Mouse (Mus musculus): ENCODE results near the gene Gpr137. TPM values are rescaled to one million over a fixed set of nuclear protein-coding genes. Genes with fewer than 3 reads are reported as not detected.

Gpr137 gene
- polyA plus RNA-seq, 1 experiment from 2014 or later: 24.7 TPM

DNA sequence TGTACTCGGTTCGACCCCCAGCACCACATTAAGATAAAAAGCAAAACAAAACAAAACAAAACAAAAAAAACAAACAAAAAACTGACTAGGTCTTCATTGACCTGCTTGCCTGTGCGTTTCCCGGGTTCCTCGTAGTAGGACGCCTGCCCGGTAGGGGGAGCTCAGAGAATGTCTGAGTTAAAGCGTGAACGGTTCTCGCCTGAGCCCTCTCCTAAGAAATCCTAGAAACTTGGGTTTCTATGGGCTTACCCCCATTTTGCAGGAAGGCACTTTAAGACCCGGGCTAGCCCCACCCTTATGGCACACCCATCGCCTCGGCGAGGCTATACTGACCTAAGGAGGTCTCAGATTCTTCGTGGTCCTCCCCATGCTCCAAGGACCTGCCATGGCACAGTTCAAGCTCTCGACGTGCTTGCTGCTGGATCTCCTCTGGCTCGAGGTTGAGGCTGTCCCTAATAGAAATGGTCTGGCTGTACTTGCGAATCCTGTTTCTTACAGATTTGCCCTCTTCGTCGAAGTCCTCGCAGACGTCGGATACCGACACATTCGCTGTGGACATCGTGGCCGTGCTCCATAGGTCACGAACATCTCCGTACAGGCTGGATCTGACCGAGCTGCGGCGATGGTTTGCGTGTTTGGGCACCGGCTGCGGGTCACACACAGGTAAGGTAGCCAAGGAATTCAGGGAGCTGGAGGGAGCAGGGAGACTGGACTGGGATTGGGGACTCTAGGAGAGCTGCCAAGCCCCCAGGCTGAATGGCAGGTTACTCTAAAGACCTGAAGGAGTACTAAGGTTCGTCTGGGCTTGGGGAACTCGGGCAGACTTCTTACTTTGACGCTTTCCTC, 17.6 kb downstream of the Gpr137 start:
- no peak overlapping the region; the same call in 1 of the 2 replicates for H3K27ac ChIP-seq (replicated peaks)
- no peaks in the 10 kb centered on the region for H3K27me3 ChIP-seq (ENCODE audit: control insufficient read depth, insufficient read depth, low read length)
- no peaks in the 10 kb centered on the region for H3K9me3 ChIP-seq (ENCODE audit: control insufficient read depth, low read length)
- H3K9ac ChIP-seq (ENCODE audit: low read length): peak overlapping the region; percentile 38
- no peaks in the 10 kb centered on the region for H3K36me3 ChIP-seq (ENCODE audit: control insufficient read depth, insufficient read depth, low read length)
- peak overlapping the region; percentile 24 for H3K4me3 ChIP-seq (ENCODE audit: low read depth, low read length)
- ATAC-seq (ENCODE audit: low FRiP score, low TSS enrichment) (no peak), DNase-seq (ENCODE audit: low spot score) (peak; percentile 84)
- peak; percentile 85 for TF ChIP-seq CTCF (IDR thresholded peaks at IDR 0.05; ENCODE audit: low read depth)
- no peak for TF ChIP-seq EP300 (optimal IDR thresholded peaks at IDR 0.05)
- 5% methylated on average over 39 of the region's 39 CpGs for WGBS
- peak overlapping the region; percentile 49 for H3K4me2 ChIP-seq (replicated peaks; ENCODE audit: low read depth)
- peaks cover 16% of the 10 kb centered on the region for H3K4me1 ChIP-seq (replicated peaks; ENCODE audit: control insufficient read depth, insufficient read depth)

- H3K27ac ChIP-seq (replicated peaks): peak overlapping the region; percentile 74
Observed at GRCm38 (mm10) chr19:6922901-6923735, 19.2 kb downstream of the Gpr137 start.

DNA sequence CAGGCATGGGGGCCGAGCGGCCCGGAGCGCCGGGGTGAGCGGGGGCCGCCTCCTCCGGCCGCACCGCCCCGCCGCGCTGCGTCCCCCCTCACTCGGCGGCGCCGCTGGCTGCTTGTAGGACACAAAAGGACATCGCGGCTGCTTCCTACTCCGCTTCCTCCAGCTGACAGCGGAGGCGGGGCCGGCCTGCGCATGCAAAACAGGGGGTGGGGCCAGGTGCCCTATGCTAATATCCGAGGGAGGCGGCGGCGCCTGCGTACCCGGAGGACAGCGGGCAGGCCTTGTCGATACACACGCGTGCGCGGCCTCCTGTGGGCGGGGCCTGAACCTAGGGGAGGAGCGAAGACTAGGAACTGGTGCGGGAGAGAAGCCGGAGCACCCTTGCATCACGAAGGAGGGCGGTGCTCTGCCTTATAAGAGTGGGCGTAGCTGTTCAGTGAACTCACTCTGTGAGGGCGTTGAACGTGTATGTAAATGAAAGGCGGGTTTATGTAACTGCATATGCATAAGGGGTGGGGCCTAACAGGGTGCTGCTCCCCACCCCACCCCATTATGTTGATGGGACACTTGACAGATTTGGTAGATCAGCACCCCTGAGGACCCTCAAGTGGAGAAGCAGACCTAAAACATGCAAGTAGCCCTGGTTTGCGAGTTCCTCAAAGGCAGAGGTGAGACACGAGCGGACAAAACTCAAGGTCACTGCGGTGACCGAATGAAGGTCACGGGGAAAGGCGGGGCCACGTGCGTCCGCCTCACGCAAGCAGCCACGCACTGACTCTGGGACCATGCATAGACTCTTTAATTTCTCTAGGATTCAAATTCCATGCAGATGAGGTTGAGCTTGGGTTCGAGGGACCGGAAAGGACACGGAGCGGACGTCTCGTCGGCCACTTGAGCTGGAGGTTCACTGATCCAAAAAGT, 20.4 kb downstream of the Gpr137 start, which contains the start of gene Esrra:
Gene Esrra, minus strand, starts transcription at position 167 of the 921 bp plus-strand sequence.
- no peaks in the 10 kb centered on the region for H3K27me3 ChIP-seq (ENCODE audit: control insufficient read depth, insufficient read depth, low read length)
- peaks cover 16% of the 10 kb centered on the region for H3K4me1 ChIP-seq (replicated peaks; ENCODE audit: control insufficient read depth, insufficient read depth)
- WGBS: under 1% methylated on average over 51 of the region's 66 CpGs
- no peaks in the 10 kb centered on the region for H3K36me3 ChIP-seq (ENCODE audit: control insufficient read depth, insufficient read depth, low read length)
- peak within 1 kb of the TSS; percentile 95 for H3K27ac ChIP-seq (replicated peaks)
- H3K9ac ChIP-seq (ENCODE audit: low read length): peak within 1 kb of the TSS; percentile 79
- peak within 1 kb of the TSS; percentile 75 for H3K4me3 ChIP-seq (ENCODE audit: low read depth, low read length)
- TF ChIP-seq CTCF (IDR thresholded peaks at IDR 0.05; ENCODE audit: low read depth): peak; percentile 26
- no peak for TF ChIP-seq EP300 (optimal IDR thresholded peaks at IDR 0.05)
- peak within 1 kb of the TSS; percentile 87 for H3K4me2 ChIP-seq (replicated peaks; ENCODE audit: low read depth)
- ATAC-seq (ENCODE audit: low FRiP score, low TSS enrichment) (peak; percentile 95), DNase-seq (ENCODE audit: low spot score) (peak; percentile 100)
- no peaks in the 10 kb centered on the region for H3K9me3 ChIP-seq (ENCODE audit: control insufficient read depth, low read length)

More at GRCm38 (mm10) chr19:6922901-6923735, 19.2 kb downstream of the Gpr137 start:
- H3K4me2 ChIP-seq (replicated peaks; ENCODE audit: low read depth): peak overlapping the region; percentile 70
- 65% methylated on average over 6 of the region's 6 CpGs for WGBS
- no peaks in the 10 kb centered on the region for H3K36me3 ChIP-seq (ENCODE audit: control insufficient read depth, insufficient read depth, low read length)
- H3K27me3 ChIP-seq (ENCODE audit: control insufficient read depth, insufficient read depth, low read length): no peaks in the 10 kb centered on the region
- H3K9me3 ChIP-seq (ENCODE audit: control insufficient read depth, low read length): no peaks in the 10 kb centered on the region
- peaks cover 16% of the 10 kb centered on the region for H3K4me1 ChIP-seq (replicated peaks; ENCODE audit: control insufficient read depth, insufficient read depth)
- no peak for ATAC-seq (ENCODE audit: low FRiP score, low TSS enrichment)
- no peak overlapping the region for H3K9ac ChIP-seq (ENCODE audit: low read length)
- no peak for DNase-seq (ENCODE audit: low spot score)
- H3K4me3 ChIP-seq (ENCODE audit: low read depth, low read length): no peak overlapping the region
- TF ChIP-seq EP300 (optimal IDR thresholded peaks at IDR 0.05): no peak
- TF ChIP-seq CTCF (IDR thresholded peaks at IDR 0.05; ENCODE audit: low read depth): no peak

GRCm38 (mm10) chr19:6920741-6921636, 21.3 kb downstream of the Gpr137 start:
- Histone ChIP-seq H3K27ac (replicated peaks) (peak overlapping the region; percentile 95), H3K27me3 (ENCODE audit: control insufficient read depth, insufficient read depth, low read length) (no peaks in the 10 kb centered on the region), H3K9me3 (ENCODE audit: control insufficient read depth, low read length) (no peaks in the 10 kb centered on the region), H3K4me1 (replicated peaks; ENCODE audit: control insufficient read depth, insufficient read depth) (peaks cover 16% of the 10 kb centered on the region), H3K36me3 (ENCODE audit: control insufficient read depth, insufficient read depth, low read length) (no peaks in the 10 kb centered on the region), H3K9ac (ENCODE audit: low read length) (peak overlapping the region; percentile 79), H3K4me2 (replicated peaks; ENCODE audit: low read depth) (peak overlapping the region; percentile 87), H3K4me3 (ENCODE audit: low read depth, low read length) (peak overlapping the region; percentile 75)
- DNase-seq (ENCODE audit: low spot score): peak; percentile 67
- WGBS: under 1% methylated on average over 47 of the region's 48 CpGs
- TF ChIP-seq EP300 (optimal IDR thresholded peaks at IDR 0.05) (no peak), CTCF (IDR thresholded peaks at IDR 0.05; ENCODE audit: low read depth) (peak; percentile 44)
- ATAC-seq (ENCODE audit: low FRiP score, low TSS enrichment): peak; percentile 5; the same call in 1 of the 2 replicates

Measured in stomach, postnatal 0 days (tissue).